ENCODE assay signal across 13 mouse cellular contexts in the genomic region with DNA sequence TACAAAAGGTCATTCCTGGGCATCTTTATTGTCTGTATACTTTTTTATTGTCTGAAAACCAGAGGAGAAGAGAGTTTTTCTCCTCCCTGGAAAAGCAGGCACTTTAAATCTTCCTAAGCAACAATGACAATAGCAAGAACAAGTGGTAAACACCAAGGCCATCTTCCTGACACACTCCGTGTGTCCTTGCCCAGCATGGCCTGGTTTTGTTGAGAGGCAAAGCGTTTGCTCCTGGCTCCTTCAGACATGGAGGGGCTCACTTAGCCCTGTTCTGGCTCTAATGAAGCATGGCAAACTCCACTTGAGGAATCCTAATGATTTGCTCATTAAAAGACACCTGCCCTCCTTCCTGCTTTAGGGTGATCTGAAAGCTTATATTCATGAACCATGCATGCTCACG.
"Had no signal": no experiment of that assay in that cellular context is flagged by ENCODE, and none has a peak within 500 bp of the region (broad histone marks: within the 10 kb centered on the region; RNA-seq: fewer than 3 reads in every experiment).

No protein-coding gene starts in this region.

- DNase-seq: gastrocnemius, adult 2 months; gastrocnemius, postnatal 10 days; gastrocnemius, postnatal 25 days; heart, adult 2 months; heart, postnatal 14 days; heart, postnatal 36 days; kidney, adult 18-20 months; kidney, adult 8-10 months; kidney, postnatal 10 days; kidney, postnatal 25 days; kidney, postnatal 4 days; liver; liver, embryonic 13.5 days had no signal
